In the genomic region with DNA sequence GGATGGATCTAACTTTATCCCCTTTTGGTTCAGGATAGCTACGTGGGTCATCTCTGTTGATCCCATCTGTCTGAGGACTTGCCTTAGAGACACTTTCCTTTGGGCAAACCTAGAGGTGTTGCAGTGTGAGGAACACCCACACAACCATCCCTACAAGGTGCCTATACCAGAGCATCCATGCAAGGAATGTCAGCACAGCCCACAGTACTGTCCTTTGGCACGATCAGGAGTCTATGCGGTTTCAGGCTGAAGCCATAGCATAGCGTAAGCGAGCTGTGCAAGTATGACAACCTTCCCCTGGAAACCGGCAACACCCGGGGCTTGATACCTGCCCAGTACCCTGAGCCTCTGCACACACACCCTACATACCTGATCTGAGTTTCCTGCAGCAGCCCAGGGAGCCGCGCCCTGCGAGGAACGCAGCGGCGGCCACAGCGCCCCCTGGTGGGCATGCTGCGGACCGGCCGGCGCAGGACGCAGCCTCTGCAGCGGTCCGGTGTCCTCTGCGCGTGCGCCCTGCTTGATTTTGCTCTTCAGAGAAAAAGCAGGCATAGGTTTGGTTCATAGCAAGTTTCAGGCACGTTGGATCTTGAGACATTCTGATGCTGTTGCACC, we compare ENCODE assay signal across 8 mouse cellular contexts.
DNase-seq lines count a peak whose midpoint lies in the region; ATAC-seq and TF ChIP-seq lines count a peak whose summit lies in the region.

No protein-coding gene starts in this region.

- peak; percentile 86 for DNase-seq in T-cell, adult 2 months (ENCODE audit: low spot score)
- peak; percentile 93 to 95 for DNase-seq in cerebellum, postnatal 25 days
- DNase-seq in frontal cortex, postnatal 25 days (ENCODE audit: low spot score in 2 of 2): peak; percentile 71 to 79
- DNase-seq in layer of hippocampus, postnatal 14 days (ENCODE audit: low spot score in 2 of 2): peak; percentile 80
- peak; percentile 89 for DNase-seq in lung, postnatal 0 days (ENCODE audit: low spot score)
- peak; percentile 44 for DNase-seq in retina, adult 2 months (ENCODE audit: low read depth, low spot score)
- DNase-seq in thymus, postnatal 14 days: peak; percentile 86

- H3K9me3 ChIP-seq in hindbrain, embryonic 13.5 days: peaks cover 3% of the 10 kb centered on the region; the same call in 1 of the 2 replicates
- H3K9me3 ChIP-seq in lung, postnatal 0 days (ENCODE audit: low read length): no peaks in the 10 kb centered on the region

- peak overlapping the region; percentile 34 for H3K4me3 ChIP-seq in hindbrain, embryonic 13.5 days
- H3K4me3 ChIP-seq in lung, postnatal 0 days (ENCODE audit: low read depth, low read length): no peak overlapping the region

- no peak for TF ChIP-seq EP300 in lung, postnatal 0 days (IDR thresholded peaks at IDR 0.05)

- peak; percentile 92 for ATAC-seq in hindbrain, embryonic 13.5 days (ENCODE audit: low FRiP score)
- peak; percentile 96 for ATAC-seq in lung, postnatal 0 days

- H3K4me2 ChIP-seq in hindbrain, embryonic 13.5 days: peak overlapping the region; percentile 58
- peak overlapping the region; percentile 54 for H3K4me2 ChIP-seq in lung, postnatal 0 days (replicated peaks; ENCODE audit: low read depth, low read length)

- H3K27me3 ChIP-seq in hindbrain, embryonic 13.5 days: no peaks in the 10 kb centered on the region
- H3K27me3 ChIP-seq in lung, postnatal 0 days (replicated peaks; ENCODE audit: insufficient read depth, low read length): no peaks in the 10 kb centered on the region

- TF ChIP-seq CTCF in lung, postnatal 0 days (IDR thresholded peaks at IDR 0.05): peak; percentile 97

- H3K9ac ChIP-seq in hindbrain, embryonic 13.5 days: peak overlapping the region; percentile 64; the same call in 1 of the 2 replicates
- no peak overlapping the region for H3K9ac ChIP-seq in lung, postnatal 0 days (replicated peaks; ENCODE audit: low read depth)

- no peaks in the 10 kb centered on the region for H3K36me3 ChIP-seq in hindbrain, embryonic 13.5 days
- no peaks in the 10 kb centered on the region for H3K36me3 ChIP-seq in lung, postnatal 0 days (ENCODE audit: insufficient read depth, low read length)

- H3K27ac ChIP-seq in hindbrain, embryonic 13.5 days: peak overlapping the region; percentile 35; the same call in 1 of the 2 replicates
- no peak overlapping the region for H3K27ac ChIP-seq in lung, postnatal 0 days (ENCODE audit: low read length)

- 9% methylated on average over 25 of the region's 25 CpGs for WGBS in hindbrain, embryonic 13.5 days
- 7% methylated on average over 25 of the region's 25 CpGs for WGBS in lung, postnatal 0 days

- H3K4me1 ChIP-seq in hindbrain, embryonic 13.5 days (replicated peaks): peaks cover 15% of the 10 kb centered on the region
- no peaks in the 10 kb centered on the region for H3K4me1 ChIP-seq in lung, postnatal 0 days (ENCODE audit: insufficient read depth, low read depth, low read length)

Comparison
In these comparisons a context has a peak if more than half of its experiments do, and no peak if none do; other contexts are left out.
1. DNase-seq: peak in every context shown above with its lines; median percentile 94 in cerebellum, postnatal 25 days; 89 in lung, postnatal 0 days; 86 in T-cell, adult 2 months; 86 in thymus, postnatal 14 days; 80 in layer of hippocampus, postnatal 14 days; 75 in frontal cortex, postnatal 25 days; 44 in retina, adult 2 months.